Mouse (Mus musculus): ENCODE data around the gene Mrgprf. TPM values are rescaled to one million over a fixed set of nuclear protein-coding genes. Genes with fewer than 3 reads are reported as not detected.

Gene Mrgprf
- total RNA-seq (2014; rRNA removed), result 5.5 and 6.8 TPM in 2 replicates
- polyA plus RNA-seq (2015; fragmentation: Nextera tagmentation; extraction: Ambion mirVana), result 4.6 and 5.0 TPM in 2 replicates

DNA sequence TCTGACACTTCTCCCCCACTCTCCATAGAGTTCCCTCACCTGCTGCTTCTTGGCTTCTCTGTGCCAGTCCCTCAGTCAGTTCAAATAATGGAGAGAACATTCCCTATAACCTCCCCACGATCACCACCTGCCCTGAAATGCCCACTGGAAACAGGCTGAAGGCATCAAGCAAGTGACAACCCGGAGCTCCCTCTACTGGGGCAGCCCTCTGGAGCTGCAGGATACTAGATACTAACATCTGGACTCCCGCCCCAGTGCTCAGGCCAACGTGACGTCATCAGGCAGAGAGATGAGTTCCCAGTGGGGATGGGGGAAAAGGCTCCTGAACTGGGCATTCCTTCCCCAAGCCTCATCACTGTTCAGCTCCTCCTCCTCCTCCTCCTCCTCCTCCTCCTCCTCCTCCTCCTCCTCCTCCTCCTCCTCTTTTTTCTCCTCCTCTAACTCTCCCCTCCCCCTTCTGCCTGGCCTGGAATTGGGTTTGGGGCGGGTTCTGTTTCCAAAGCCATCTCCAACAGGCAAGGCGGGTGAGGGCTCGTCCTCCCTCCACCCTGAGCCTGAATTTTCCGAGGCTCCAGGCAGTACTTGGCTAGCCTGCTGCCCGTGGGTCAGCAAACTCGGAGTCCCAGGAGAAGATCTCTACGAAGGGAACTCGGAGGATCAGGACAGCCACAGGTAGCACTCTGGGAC, at the start of gene Mrgprf:
TSS of gene Mrgprf (plus strand) at position 508 of the 687 bp plus-strand sequence.
- no peaks in the 10 kb centered on the region for H3K27me3 ChIP-seq (ENCODE audit: insufficient read depth, low read length)
- WGBS, result 39% methylated on average over 13 of the region's 13 CpGs
- DNase-seq (ENCODE audit: low spot score), result no peak

DNA sequence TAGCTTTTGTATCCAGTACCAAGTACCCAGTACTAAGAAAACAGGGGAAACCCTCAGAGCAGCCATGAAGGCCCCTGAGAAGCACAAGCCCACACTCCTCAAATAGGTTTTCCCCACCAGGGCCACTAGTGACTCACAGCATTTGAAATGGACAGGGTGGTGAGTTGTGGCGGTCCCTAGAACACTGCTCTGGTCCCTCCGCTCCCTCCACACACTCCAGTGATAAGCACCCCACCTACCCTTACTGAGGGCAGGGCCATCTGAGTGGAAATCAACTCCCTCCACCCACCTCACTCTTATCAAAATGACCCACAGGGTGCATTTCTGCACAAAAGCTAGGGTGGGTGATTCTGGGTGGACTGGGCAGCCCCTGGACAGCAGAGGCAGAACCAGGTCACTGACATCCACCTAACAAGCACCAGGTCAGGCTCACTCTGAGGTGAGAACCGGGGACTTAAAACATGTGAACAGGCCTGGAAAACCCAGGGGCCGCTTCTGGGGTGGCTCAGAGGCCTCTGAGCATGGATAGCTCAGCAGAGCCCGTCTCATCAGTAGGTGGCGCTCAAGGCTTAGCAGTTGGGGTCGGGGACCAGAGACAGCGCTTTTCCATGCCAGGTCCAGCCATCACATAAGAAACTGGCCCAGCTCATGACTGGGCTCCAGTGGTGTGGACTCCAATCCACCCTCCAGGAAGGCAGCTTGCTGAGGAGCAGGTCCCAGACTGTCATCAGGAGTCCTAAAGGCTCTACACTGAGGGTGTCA, 47.7 kb upstream of the Mrgprf start:
- peak; percentile 84 for TF ChIP-seq CTCF (IDR thresholded peaks at IDR 0.05)
- Histone ChIP-seq H3K9ac (replicated peaks; ENCODE audit: low read length, poor library complexity, severe bottlenecking) (no peak overlapping the region), H3K4me3 (ENCODE audit: low read depth, low read length) (no peak overlapping the region), H3K4me2 (ENCODE audit: low read depth, low read length, poor library complexity, severe bottlenecking) (no peak overlapping the region), H3K4me1 (ENCODE audit: insufficient read depth, low read length) (no peaks in the 10 kb centered on the region), H3K27me3 (ENCODE audit: insufficient read depth, low read length) (no peaks in the 10 kb centered on the region), H3K9me3 (ENCODE audit: low read length) (no peaks in the 10 kb centered on the region), H3K36me3 (ENCODE audit: insufficient read depth, low read length) (no peaks in the 10 kb centered on the region), H3K27ac (ENCODE audit: low read depth, low read length) (no peak overlapping the region)
- WGBS, result 27% methylated on average over 8 of the region's 8 CpGs
- DNase-seq (ENCODE audit: low spot score), result peak; percentile 88
- ATAC-seq (ENCODE audit: low FRiP score), result 0 out of 2 replicates have a peak, but pooled peaks have one; percentile 28

More for the DNA sequence above, at the start of gene Mrgprf:
- Histone ChIP-seq H3K36me3 (ENCODE audit: insufficient read depth, low read length) (no peaks in the 10 kb centered on the region), H3K4me2 (ENCODE audit: low read depth, low read length, poor library complexity, severe bottlenecking) (no peak within 1 kb of the TSS), H3K4me3 (ENCODE audit: low read depth, low read length) (no peak within 1 kb of the TSS), H3K9me3 (ENCODE audit: low read length) (no peaks in the 10 kb centered on the region), H3K27ac (ENCODE audit: low read depth, low read length) (no peak within 1 kb of the TSS), H3K9ac (replicated peaks; ENCODE audit: low read length, poor library complexity, severe bottlenecking) (no peak within 1 kb of the TSS), H3K4me1 (ENCODE audit: insufficient read depth, low read length) (no peaks in the 10 kb centered on the region)
- 0 out of 2 replicates have a peak, but pooled peaks have one; percentile 5 for TF ChIP-seq CTCF (IDR thresholded peaks at IDR 0.05)
- no peak for ATAC-seq (ENCODE audit: low FRiP score)

DNA sequence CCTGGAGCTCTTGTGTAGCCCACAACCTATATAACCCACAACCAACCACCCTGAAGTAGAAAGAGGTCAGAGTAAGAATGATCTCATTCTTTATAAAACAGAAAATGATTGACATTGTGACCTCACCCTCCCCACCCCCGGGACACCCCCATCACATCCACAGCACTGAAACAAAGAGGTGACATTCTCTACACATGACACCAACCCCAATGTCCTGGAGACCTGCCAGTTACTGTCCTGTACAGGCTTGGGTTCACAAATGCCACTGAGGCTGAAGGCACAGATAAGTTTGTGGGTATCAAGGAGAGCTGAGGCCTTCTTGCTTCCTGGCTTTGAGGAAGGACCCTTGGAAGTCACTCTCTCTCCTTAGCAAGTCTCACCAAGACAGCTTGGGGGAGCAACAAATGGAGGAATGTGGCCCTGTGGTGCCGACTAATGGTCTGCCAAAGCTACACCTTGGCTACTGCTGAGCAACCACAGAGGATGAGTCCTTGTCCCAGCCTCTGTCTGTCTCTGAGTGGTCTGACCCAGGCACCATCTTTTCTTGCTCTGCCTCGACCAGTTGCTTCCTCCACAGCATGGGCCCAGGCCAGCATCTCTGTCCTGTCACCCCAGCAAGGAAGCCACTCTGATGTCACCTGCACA, 46.5 kb upstream of the Mrgprf start:
- ATAC-seq (ENCODE audit: low FRiP score) (no peak), DNase-seq (ENCODE audit: low spot score) (no peak)
- Histone ChIP-seq H3K9ac (replicated peaks; ENCODE audit: low read length, poor library complexity, severe bottlenecking) (no peak overlapping the region), H3K4me2 (ENCODE audit: low read depth, low read length, poor library complexity, severe bottlenecking) (no peak overlapping the region), H3K27ac (ENCODE audit: low read depth, low read length) (no peak overlapping the region), H3K27me3 (ENCODE audit: insufficient read depth, low read length) (no peaks in the 10 kb centered on the region), H3K4me1 (ENCODE audit: insufficient read depth, low read length) (no peaks in the 10 kb centered on the region), H3K36me3 (ENCODE audit: insufficient read depth, low read length) (no peaks in the 10 kb centered on the region), H3K9me3 (ENCODE audit: low read length) (no peaks in the 10 kb centered on the region), H3K4me3 (ENCODE audit: low read depth, low read length) (no peak overlapping the region)
- 75% methylated on average over 3 of the region's 3 CpGs for WGBS
- TF ChIP-seq CTCF (IDR thresholded peaks at IDR 0.05), result no peak

DNA sequence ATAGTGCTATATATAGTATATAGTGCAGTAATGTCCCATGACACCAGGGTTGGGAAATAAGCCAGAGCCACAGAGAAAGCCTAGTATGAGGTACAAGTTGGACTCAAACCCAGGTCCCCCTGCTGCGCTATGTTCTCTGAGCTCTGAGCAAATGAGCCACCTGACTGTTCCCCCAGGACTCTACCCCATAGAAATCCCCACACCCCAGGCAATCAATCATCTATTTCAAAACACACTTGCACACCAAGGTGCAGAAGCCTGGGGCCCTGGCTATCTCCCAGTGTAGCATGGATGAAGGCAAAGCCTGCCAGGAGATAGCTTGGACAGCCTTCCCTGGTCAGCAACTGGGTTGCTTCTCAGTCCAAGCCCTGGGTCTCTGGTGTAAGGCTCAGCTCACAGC, 44.5 kb upstream of the Mrgprf start:
- WGBS, result 87% methylated on average over 1 of the region's 1 CpGs
- H3K36me3 ChIP-seq (ENCODE audit: insufficient read depth, low read length), result no peaks in the 10 kb centered on the region
- no peaks in the 10 kb centered on the region for H3K4me1 ChIP-seq (ENCODE audit: insufficient read depth, low read length)
- no peak overlapping the region for H3K4me3 ChIP-seq (ENCODE audit: low read depth, low read length)
- H3K4me2 ChIP-seq (ENCODE audit: low read depth, low read length, poor library complexity, severe bottlenecking), result no peak overlapping the region
- no peak for TF ChIP-seq CTCF (IDR thresholded peaks at IDR 0.05)
- no peaks in the 10 kb centered on the region for H3K9me3 ChIP-seq (ENCODE audit: low read length)
- H3K27ac ChIP-seq (ENCODE audit: low read depth, low read length), result no peak overlapping the region
- ATAC-seq (ENCODE audit: low FRiP score), result no peak
- DNase-seq (ENCODE audit: low spot score), result no peak
- no peaks in the 10 kb centered on the region for H3K27me3 ChIP-seq (ENCODE audit: insufficient read depth, low read length)
- no peak overlapping the region for H3K9ac ChIP-seq (replicated peaks; ENCODE audit: low read length, poor library complexity, severe bottlenecking)

DNA sequence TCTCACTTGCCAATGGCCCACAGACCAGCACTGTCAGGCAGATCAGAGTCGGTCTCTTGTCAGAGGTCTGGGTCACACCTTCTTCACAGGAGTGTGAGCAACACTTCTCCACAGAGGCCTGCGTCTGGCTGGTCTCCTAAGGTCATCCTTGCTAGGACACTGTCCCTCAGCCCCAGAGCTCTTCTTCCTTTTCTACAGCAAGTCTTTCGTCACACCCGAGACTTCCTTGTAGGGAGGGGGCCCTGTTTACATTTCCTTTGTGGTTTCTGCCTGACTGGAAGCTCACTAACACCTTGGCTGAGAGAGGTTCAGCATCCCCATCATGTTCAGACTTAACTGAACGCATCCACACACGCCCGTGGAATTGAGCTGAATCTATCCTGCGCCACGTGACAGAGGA, 36.4 kb upstream of the Mrgprf start:
- WGBS, result 88% methylated on average over 9 of the region's 9 CpGs
- Histone ChIP-seq H3K4me1 (ENCODE audit: insufficient read depth, low read length) (no peaks in the 10 kb centered on the region), H3K36me3 (ENCODE audit: insufficient read depth, low read length) (no peaks in the 10 kb centered on the region), H3K27me3 (ENCODE audit: insufficient read depth, low read length) (no peaks in the 10 kb centered on the region), H3K4me3 (ENCODE audit: low read depth, low read length) (no peak overlapping the region), H3K4me2 (ENCODE audit: low read depth, low read length, poor library complexity, severe bottlenecking) (no peak overlapping the region), H3K27ac (ENCODE audit: low read depth, low read length) (no peak overlapping the region), H3K9me3 (ENCODE audit: low read length) (no peaks in the 10 kb centered on the region), H3K9ac (replicated peaks; ENCODE audit: low read length, poor library complexity, severe bottlenecking) (no peak overlapping the region)
- TF ChIP-seq CTCF (IDR thresholded peaks at IDR 0.05), result no peak
- DNase-seq (ENCODE audit: low spot score) (no peak), ATAC-seq (ENCODE audit: low FRiP score) (no peak)

All from midbrain, postnatal 0 days (tissue).